Mouse (Mus musculus): ENCODE measurements around the gene Pigs. TPM values are rescaled to one million over a fixed set of nuclear protein-coding genes. Genes with fewer than 3 reads are reported as not detected.

Pigs gene
- polyA plus RNA-seq, 1 experiment from 2014 or later = 67.4 TPM

DNA sequence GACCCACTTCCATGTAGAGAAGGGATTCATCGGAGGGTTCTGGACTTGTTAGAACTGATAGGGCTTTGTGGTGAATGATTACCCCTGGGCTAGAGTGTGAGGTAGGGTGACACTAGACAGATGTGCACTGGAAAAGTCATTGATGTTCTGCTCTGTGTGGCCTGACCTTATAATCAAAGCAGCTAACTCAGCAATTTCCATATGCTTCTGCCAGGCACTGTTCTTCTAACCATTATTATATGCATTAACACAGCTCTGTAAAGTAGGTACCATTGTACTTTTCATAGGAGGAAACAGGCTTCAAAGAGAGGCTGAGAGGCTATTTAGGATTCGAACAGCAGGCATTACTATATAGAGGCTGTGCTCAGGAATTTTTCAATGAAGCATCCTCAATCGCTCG lies 1.0 kb upstream of the Pigs start:
- no peaks in the 10 kb centered on the region for H3K36me3 ChIP-seq (ENCODE audit: control insufficient read depth, insufficient read depth, low read length)
- no peak overlapping the region for H3K9ac ChIP-seq (ENCODE audit: low read length)
- no peak overlapping the region for H3K4me2 ChIP-seq (ENCODE audit: low read depth, low read length)
- no peak overlapping the region for H3K27ac ChIP-seq (ENCODE audit: low read length)
- 95% methylated on average over 4 of the region's 4 CpGs for WGBS
- peaks cover 17% of the 10 kb centered on the region for H3K4me1 ChIP-seq (ENCODE audit: control insufficient read depth, insufficient read depth, low read length)
- no peaks in the 10 kb centered on the region for H3K27me3 ChIP-seq (ENCODE audit: control insufficient read depth, insufficient read depth, low read length)
- no peak for ATAC-seq (ENCODE audit: insufficient read depth, low FRiP score)
- no peaks in the 10 kb centered on the region for H3K9me3 ChIP-seq (replicated peaks; ENCODE audit: control insufficient read depth, low read length)
- no peak overlapping the region for H3K4me3 ChIP-seq (replicated peaks; ENCODE audit: low read length)

DNA sequence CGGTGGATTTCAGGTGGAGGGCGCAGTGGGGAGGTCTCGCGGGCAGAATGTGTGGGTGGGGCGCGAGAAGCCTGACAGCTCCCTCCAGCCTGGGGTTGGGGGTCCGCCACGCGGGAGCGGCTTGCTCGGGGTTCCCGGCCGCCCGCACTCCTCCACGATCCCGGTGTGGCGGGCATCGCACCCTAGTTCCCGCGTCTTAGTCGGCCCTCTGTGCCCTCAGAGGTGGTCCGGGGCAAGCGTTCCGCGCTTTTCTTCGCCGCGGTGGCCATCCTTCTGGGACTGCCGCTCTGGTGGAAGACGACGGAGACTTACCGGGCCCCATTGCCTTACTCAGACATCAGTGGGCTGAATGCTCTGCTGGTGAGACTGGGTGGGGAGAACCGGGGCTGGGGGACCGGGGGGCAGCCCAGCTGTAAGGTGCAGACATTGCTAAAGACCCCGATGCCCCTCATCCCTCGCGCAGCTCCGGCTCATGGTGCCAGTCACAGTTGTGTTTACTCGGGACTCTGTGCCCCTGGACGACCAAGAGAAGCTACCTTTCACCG lies 369 bp downstream of the Pigs start:
- Histone ChIP-seq H3K27me3 (ENCODE audit: control insufficient read depth, insufficient read depth, low read length) (no peaks in the 10 kb centered on the region), H3K4me2 (ENCODE audit: low read depth, low read length) (peak overlapping the region; percentile 87), H3K36me3 (ENCODE audit: control insufficient read depth, insufficient read depth, low read length) (no peaks in the 10 kb centered on the region), H3K27ac (ENCODE audit: low read length) (no peak overlapping the region), H3K4me1 (ENCODE audit: control insufficient read depth, insufficient read depth, low read length) (peaks cover 7% of the 10 kb centered on the region), H3K4me3 (replicated peaks; ENCODE audit: low read length) (peak overlapping the region; percentile 60), H3K9ac (ENCODE audit: low read length) (peak overlapping the region; percentile 82), H3K9me3 (replicated peaks; ENCODE audit: control insufficient read depth, low read length) (no peaks in the 10 kb centered on the region)
- 1% methylated on average over 41 of the region's 41 CpGs for WGBS
- ATAC-seq (ENCODE audit: insufficient read depth, low FRiP score) = peak; percentile 11; the same call in 1 of the 2 replicates

DNA sequence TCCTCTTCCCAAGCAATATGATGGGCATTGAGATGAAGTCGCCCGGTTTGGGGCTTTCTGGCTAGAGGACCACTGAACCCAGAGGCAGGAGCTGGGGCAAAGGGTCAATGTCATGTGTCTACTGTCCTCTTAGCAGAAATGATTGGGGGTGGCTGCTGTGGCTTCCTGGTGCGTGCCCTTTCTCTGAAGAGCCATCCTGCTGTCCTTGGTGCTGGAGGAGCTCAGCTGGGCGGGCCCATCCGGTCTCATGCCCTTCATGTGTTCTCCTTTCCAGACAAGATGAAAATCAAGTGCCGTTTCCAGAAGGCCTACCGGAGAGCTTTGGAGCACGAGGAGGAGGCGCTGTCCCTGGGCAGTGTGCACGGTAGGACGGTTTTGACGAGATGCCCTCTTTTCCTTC lies 4.5 kb downstream of the Pigs start:
- no peak overlapping the region for H3K4me2 ChIP-seq (ENCODE audit: low read depth, low read length)
- no peak overlapping the region for H3K27ac ChIP-seq (ENCODE audit: low read length)
- H3K4me3 ChIP-seq (replicated peaks; ENCODE audit: low read length) = no peak overlapping the region
- peaks cover 7% of the 10 kb centered on the region for H3K4me1 ChIP-seq (ENCODE audit: control insufficient read depth, insufficient read depth, low read length)
- WGBS = 96% methylated on average over 12 of the region's 12 CpGs
- H3K9me3 ChIP-seq (replicated peaks; ENCODE audit: control insufficient read depth, low read length) = no peaks in the 10 kb centered on the region
- no peak for ATAC-seq (ENCODE audit: insufficient read depth, low FRiP score)
- no peak overlapping the region for H3K9ac ChIP-seq (ENCODE audit: low read length)
- peaks cover 10% of the 10 kb centered on the region for H3K36me3 ChIP-seq (ENCODE audit: control insufficient read depth, insufficient read depth, low read length)
- H3K27me3 ChIP-seq (ENCODE audit: control insufficient read depth, insufficient read depth, low read length) = no peaks in the 10 kb centered on the region

DNA sequence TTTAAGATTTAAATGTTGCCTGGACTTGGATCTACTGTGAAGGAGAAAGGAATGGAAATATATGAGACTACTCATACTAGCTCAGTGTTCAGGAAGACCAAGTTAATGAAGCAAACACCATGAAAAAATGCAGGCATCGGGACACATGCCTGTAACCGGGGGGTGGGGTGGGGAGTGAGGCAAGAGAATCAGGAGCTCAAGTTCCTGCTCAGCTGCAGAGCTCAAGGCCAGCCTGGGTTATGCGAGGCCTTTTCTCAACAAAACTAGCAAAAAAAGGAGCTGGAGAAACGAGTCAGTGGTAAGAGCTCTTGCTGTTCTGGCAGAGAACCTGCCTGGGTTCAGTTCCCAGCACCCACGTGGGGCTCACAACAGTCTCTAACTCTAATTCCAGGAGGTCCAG lies 5.8 kb downstream of the Pigs start:
- H3K4me3 ChIP-seq (replicated peaks; ENCODE audit: low read length) = no peak overlapping the region
- peaks cover 4% of the 10 kb centered on the region for H3K4me1 ChIP-seq (ENCODE audit: control insufficient read depth, insufficient read depth, low read length)
- no peak for ATAC-seq (ENCODE audit: insufficient read depth, low FRiP score)
- WGBS = 86% methylated on average over 5 of the region's 5 CpGs
- no peaks in the 10 kb centered on the region for H3K9me3 ChIP-seq (replicated peaks; ENCODE audit: control insufficient read depth, low read length)
- no peak overlapping the region for H3K4me2 ChIP-seq (ENCODE audit: low read depth, low read length)
- H3K27ac ChIP-seq (ENCODE audit: low read length) = no peak overlapping the region
- H3K9ac ChIP-seq (ENCODE audit: low read length) = no peak overlapping the region
- H3K27me3 ChIP-seq (ENCODE audit: control insufficient read depth, insufficient read depth, low read length) = no peaks in the 10 kb centered on the region
- peaks cover 10% of the 10 kb centered on the region for H3K36me3 ChIP-seq (ENCODE audit: control insufficient read depth, insufficient read depth, low read length)

DNA sequence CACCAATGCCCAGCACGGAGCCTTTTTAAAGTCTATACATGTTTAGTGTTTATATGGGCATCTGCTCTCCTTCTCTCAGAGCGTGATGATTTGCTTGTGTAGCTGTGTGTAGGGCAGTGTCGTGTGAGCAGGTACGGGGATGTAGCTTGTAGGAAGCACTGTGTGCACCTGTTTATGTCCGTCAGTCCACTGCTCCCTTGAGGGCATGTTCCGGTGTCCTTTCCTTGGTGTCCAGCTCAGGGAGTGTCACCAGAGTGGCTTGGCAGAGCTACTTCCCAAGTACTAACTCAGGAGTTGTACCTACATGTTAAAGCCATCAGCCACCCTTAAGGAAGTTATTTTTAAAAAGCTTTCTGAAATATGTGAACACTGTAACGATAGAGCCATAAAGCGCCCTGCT lies 8.8 kb downstream of the Pigs start:
- no peaks in the 10 kb centered on the region for H3K9me3 ChIP-seq (replicated peaks; ENCODE audit: control insufficient read depth, low read length)
- peaks cover 10% of the 10 kb centered on the region for H3K36me3 ChIP-seq (ENCODE audit: control insufficient read depth, insufficient read depth, low read length)
- H3K4me2 ChIP-seq (ENCODE audit: low read depth, low read length) = no peak overlapping the region
- no peak overlapping the region for H3K4me3 ChIP-seq (replicated peaks; ENCODE audit: low read length)
- H3K27me3 ChIP-seq (ENCODE audit: control insufficient read depth, insufficient read depth, low read length) = no peaks in the 10 kb centered on the region
- H3K9ac ChIP-seq (ENCODE audit: low read length) = no peak overlapping the region
- ATAC-seq (ENCODE audit: insufficient read depth, low FRiP score) = no peak
- no peaks in the 10 kb centered on the region for H3K4me1 ChIP-seq (ENCODE audit: control insufficient read depth, insufficient read depth, low read length)
- H3K27ac ChIP-seq (ENCODE audit: low read length) = no peak overlapping the region
- WGBS = 94% methylated on average over 8 of the region's 8 CpGs

DNA sequence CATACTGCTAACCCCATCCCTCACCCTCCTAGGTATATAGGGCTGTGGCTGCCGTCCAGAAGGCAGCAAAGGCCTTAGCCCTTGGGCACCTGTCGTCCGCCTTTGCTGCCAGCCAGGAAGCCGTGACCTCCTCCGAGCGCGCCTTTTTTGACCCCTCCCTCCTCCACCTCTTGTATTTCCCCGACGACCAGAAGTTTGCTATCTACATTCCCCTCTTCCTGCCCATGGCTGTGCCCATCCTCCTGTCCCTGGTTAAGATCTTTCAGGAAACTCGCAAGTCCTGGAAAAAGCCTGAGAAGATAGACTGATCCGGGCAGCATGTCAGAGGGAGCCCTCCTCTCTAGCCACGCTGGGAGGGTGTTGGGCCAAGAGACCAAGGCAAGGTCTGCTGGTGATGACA lies 13.5 kb downstream of the Pigs start:
- no peak overlapping the region for H3K9ac ChIP-seq (ENCODE audit: low read length)
- no peak overlapping the region for H3K4me3 ChIP-seq (replicated peaks; ENCODE audit: low read length)
- WGBS = 79% methylated on average over 12 of the region's 12 CpGs
- H3K36me3 ChIP-seq (ENCODE audit: control insufficient read depth, insufficient read depth, low read length) = no peaks in the 10 kb centered on the region
- no peaks in the 10 kb centered on the region for H3K9me3 ChIP-seq (replicated peaks; ENCODE audit: control insufficient read depth, low read length)
- peaks cover 34% of the 10 kb centered on the region for H3K4me1 ChIP-seq (ENCODE audit: control insufficient read depth, insufficient read depth, low read length)
- H3K27me3 ChIP-seq (ENCODE audit: control insufficient read depth, insufficient read depth, low read length) = no peaks in the 10 kb centered on the region
- no peak for ATAC-seq (ENCODE audit: insufficient read depth, low FRiP score)
- H3K4me2 ChIP-seq (ENCODE audit: low read depth, low read length) = no peak overlapping the region
- no peak overlapping the region for H3K27ac ChIP-seq (ENCODE audit: low read length)

DNA sequence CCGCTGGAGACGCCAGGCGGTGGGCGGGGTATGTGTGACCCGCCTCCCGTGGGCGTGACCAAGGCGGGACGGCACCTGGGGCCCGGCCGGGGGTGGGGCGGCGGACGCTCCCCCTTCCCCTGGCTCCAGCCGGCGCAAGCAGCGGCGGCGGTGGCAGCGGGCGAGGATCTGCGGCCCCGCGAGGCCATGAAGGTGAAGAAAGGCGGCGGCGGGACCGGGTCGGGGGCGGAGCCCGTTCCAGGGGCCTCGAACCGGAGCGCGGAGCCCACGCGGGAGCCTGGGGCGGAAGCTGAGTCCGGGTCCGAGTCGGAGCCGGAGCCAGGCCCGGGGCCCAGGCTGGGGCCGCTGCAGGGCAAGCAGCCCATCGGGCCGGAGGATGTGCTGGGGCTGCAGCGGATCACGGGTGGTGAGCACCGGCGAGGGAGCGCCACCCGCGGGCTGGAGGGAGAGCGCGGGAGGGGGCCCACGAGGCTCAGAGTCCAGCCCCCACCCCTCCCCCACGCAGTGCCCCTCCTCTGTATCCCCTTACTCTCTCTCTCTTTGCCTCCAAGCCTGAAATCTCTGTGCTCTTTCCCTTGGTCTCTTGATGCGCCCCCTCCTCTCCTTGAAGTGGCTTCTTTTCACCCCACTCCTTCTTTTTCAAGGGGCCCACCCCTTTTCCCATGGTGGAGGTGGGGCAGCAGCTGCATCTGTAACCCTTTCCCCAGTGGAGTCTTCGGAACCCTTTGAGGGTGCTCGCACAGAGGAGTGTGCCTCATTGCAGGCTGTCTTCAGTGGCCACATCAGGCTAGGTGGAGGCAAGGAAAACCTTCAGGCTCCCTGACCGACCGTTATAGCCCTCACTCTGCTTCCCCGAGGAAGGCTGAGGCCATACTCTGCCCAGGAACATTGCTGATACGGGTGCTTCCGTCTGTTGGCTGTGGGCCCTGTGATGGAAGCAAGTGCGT lies 15.4 kb downstream of the Pigs start, which contains the start of gene Unc119:
TSS of gene Unc119 (plus strand) at position 102 of the 947 bp plus-strand sequence.
- H3K9me3 ChIP-seq (replicated peaks; ENCODE audit: control insufficient read depth, low read length) = no peaks in the 10 kb centered on the region
- peak within 1 kb of the TSS; percentile 93 for H3K9ac ChIP-seq (ENCODE audit: low read length)
- peak within 1 kb of the TSS; percentile 85 for H3K27ac ChIP-seq (ENCODE audit: low read length)
- H3K27me3 ChIP-seq (ENCODE audit: control insufficient read depth, insufficient read depth, low read length) = no peaks in the 10 kb centered on the region
- H3K36me3 ChIP-seq (ENCODE audit: control insufficient read depth, insufficient read depth, low read length) = 0 out of 2 replicates have a peak, but pooled peaks cover 2% of the 10 kb centered on the region
- peaks cover 40% of the 10 kb centered on the region for H3K4me1 ChIP-seq (ENCODE audit: control insufficient read depth, insufficient read depth, low read length)
- peak; percentile 84 for ATAC-seq (ENCODE audit: insufficient read depth, low FRiP score)
- H3K4me2 ChIP-seq (ENCODE audit: low read depth, low read length) = peak within 1 kb of the TSS; percentile 92
- peak within 1 kb of the TSS; percentile 83 for H3K4me3 ChIP-seq (replicated peaks; ENCODE audit: low read length)
- under 1% methylated on average over 62 of the region's 66 CpGs for WGBS

DNA sequence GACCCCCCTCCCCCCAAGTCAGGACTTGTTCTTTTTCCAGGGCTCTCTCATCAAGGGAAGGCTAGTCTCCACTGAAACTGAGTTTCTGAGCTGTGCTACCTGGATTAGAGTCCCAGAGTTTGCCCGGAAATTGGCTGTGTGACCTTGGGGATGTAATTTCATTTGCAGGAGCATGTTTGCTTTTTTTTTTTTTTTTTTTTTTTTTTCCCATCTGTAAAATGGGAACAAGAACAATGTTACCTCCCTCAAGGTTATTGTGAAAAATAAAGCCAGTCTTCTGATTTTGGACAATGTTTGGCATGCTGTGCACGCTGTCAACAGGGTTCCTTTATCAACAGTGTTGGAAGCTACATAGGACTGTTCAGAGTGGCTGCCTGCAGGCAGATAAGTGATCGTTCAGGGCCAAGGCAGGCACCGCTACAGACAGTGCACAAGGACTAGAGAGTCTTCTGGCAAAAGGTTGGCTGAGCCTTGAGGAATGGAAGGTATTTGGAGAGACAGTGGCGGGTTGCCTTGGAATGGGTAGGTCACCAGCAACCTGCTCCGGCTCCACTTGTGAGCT lies 16.2 kb downstream of the Pigs start:
- H3K27me3 ChIP-seq (ENCODE audit: control insufficient read depth, insufficient read depth, low read length) = no peaks in the 10 kb centered on the region
- 0 out of 2 replicates have a peak, but pooled peaks cover 4% of the 10 kb centered on the region for H3K36me3 ChIP-seq (ENCODE audit: control insufficient read depth, insufficient read depth, low read length)
- peak overlapping the region; percentile 85 for H3K27ac ChIP-seq (ENCODE audit: low read length)
- no peaks in the 10 kb centered on the region for H3K9me3 ChIP-seq (replicated peaks; ENCODE audit: control insufficient read depth, low read length)
- H3K4me2 ChIP-seq (ENCODE audit: low read depth, low read length) = peak overlapping the region; percentile 92
- peak overlapping the region; percentile 83 for H3K4me3 ChIP-seq (replicated peaks; ENCODE audit: low read length)
- ATAC-seq (ENCODE audit: insufficient read depth, low FRiP score) = no peak
- H3K4me1 ChIP-seq (ENCODE audit: control insufficient read depth, insufficient read depth, low read length) = peaks cover 40% of the 10 kb centered on the region
- WGBS = 59% methylated on average over 6 of the region's 6 CpGs
- peak overlapping the region; percentile 93 for H3K9ac ChIP-seq (ENCODE audit: low read length)

Measured in stomach, embryonic 16.5 days (tissue).